Comparison of ENCODE assay signal across 9 mouse cellular contexts in the genomic region with DNA sequence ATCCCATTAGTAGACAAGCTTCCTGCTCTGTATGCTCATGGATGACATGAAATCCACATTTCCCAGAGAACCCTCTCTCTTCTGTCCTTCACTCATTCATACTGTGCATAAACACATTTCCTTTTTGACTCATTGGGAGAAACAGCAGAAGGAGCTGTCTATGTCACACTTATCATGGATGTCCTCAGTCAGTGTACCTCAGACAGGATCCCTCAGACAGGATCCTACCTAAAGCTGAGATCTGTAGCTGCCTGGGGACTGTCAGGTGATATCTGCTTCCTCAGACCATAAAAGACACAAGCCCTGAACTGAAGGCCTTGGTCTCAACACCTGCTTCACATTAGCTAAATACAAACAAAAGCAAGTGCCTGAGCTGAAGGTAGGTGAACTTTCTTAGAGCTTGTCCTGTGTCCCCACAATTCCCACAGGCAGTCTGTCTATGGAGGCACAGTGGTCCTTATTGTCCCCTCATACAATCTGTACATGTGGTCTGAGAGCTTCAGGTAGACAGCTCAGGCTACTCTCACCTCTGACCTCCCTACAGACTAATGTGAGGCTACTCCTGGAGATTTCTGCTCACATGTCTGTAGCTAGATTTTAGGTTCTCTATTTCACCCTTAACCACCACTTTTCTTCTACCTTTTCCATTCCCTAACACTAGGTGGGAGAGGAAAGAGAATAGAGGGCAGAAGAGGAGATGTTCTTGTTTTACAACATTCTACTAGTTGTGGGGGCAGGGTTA. TPM values are rescaled to one million over a fixed set of nuclear protein-coding genes. Genes with fewer than 3 reads are reported as not detected.
DNase-seq lines count a peak whose midpoint lies in the region; ATAC-seq lines count a peak whose summit lies in the region.
"Had no signal": no experiment of that assay in that cellular context is flagged by ENCODE, and none has a peak within 500 bp of the region (broad histone marks: within the 10 kb centered on the region; RNA-seq: fewer than 3 reads in every experiment).

No protein-coding gene starts in this region.

- no peak overlapping the region for H3K4me2 ChIP-seq in lung, embryonic 16.5 days (ENCODE audit: low read depth, low read length)
- no peak overlapping the region for H3K4me2 ChIP-seq in embryonic facial prominence, embryonic 13.5 days
- no peak overlapping the region for H3K4me2 ChIP-seq in limb, embryonic 12.5 days
- no peak overlapping the region for H3K4me2 ChIP-seq in stomach, embryonic 14.5 days (replicated peaks; ENCODE audit: low read depth, low read length)

- H3K9ac ChIP-seq in lung, embryonic 16.5 days (ENCODE audit: low read length), result no peak overlapping the region
- H3K9ac ChIP-seq in embryonic facial prominence, embryonic 13.5 days, result no peak overlapping the region
- H3K9ac ChIP-seq in limb, embryonic 12.5 days (replicated peaks), result no peak overlapping the region
- H3K9ac ChIP-seq in stomach, embryonic 14.5 days (replicated peaks; ENCODE audit: low read depth, low read length), result no peak overlapping the region

- no peak for DNase-seq in lung, adult 18-20 months
- no peak for DNase-seq in gastrocnemius, postnatal 4 days (ENCODE audit: low spot score in 2 of 2)
- DNase-seq in kidney, adult 11 months, result no peak
- no peak for DNase-seq in kidney, postnatal 4 days
- DNase-seq: heart, postnatal 36 days had no signal

- H3K36me3 ChIP-seq in lung, embryonic 16.5 days (ENCODE audit: control insufficient read depth, insufficient read depth, low read length), result no peaks in the 10 kb centered on the region
- H3K36me3 ChIP-seq in embryonic facial prominence, embryonic 13.5 days, result no peaks in the 10 kb centered on the region
- no peaks in the 10 kb centered on the region for H3K36me3 ChIP-seq in limb, embryonic 12.5 days
- no peaks in the 10 kb centered on the region for H3K36me3 ChIP-seq in stomach, embryonic 14.5 days (ENCODE audit: control insufficient read depth, insufficient read depth, low read length)

- no peaks in the 10 kb centered on the region for H3K9me3 ChIP-seq in lung, embryonic 16.5 days (ENCODE audit: control insufficient read depth, low read length)
- no peaks in the 10 kb centered on the region for H3K9me3 ChIP-seq in embryonic facial prominence, embryonic 13.5 days
- H3K9me3 ChIP-seq in limb, embryonic 12.5 days, result no peaks in the 10 kb centered on the region
- no peaks in the 10 kb centered on the region for H3K9me3 ChIP-seq in stomach, embryonic 14.5 days (ENCODE audit: control insufficient read depth, low read depth, low read length)

- H3K4me3 ChIP-seq in lung, embryonic 16.5 days (ENCODE audit: low read length), result no peak overlapping the region
- no peak overlapping the region for H3K4me3 ChIP-seq in embryonic facial prominence, embryonic 13.5 days
- no peak overlapping the region for H3K4me3 ChIP-seq in limb, embryonic 12.5 days (replicated peaks)
- no peak overlapping the region for H3K4me3 ChIP-seq in stomach, embryonic 14.5 days (ENCODE audit: low read depth, low read length)

- ATAC-seq in lung, embryonic 16.5 days (ENCODE audit: low read depth), result peak; percentile 37; the same call in 1 of the 2 replicates
- 0 out of 2 replicates have a peak, but pooled peaks have one; percentile 27 for ATAC-seq in embryonic facial prominence, embryonic 13.5 days (ENCODE audit: insufficient number of reproducible peaks, insufficient read depth, low FRiP score, low TSS enrichment, low read depth)
- 0 out of 2 replicates have a peak, but pooled peaks have one; percentile 60 for ATAC-seq in limb, embryonic 12.5 days (ENCODE audit: insufficient number of reproducible peaks, insufficient read depth, low FRiP score, low TSS enrichment, low read depth)
- ATAC-seq in stomach, embryonic 14.5 days (ENCODE audit: insufficient number of reproducible peaks, insufficient read depth, low FRiP score, low read depth), result peak; percentile 54; the same call in 1 of the 2 replicates

- no peaks in the 10 kb centered on the region for H3K4me1 ChIP-seq in lung, embryonic 16.5 days (replicated peaks; ENCODE audit: control insufficient read depth, insufficient read depth, low read length)
- H3K4me1 ChIP-seq in embryonic facial prominence, embryonic 13.5 days, result no peaks in the 10 kb centered on the region
- H3K4me1 ChIP-seq in limb, embryonic 12.5 days (replicated peaks), result no peaks in the 10 kb centered on the region
- H3K4me1 ChIP-seq in stomach, embryonic 14.5 days (ENCODE audit: control insufficient read depth, insufficient read depth, low read length), result no peaks in the 10 kb centered on the region

- H3K27ac ChIP-seq in lung, embryonic 16.5 days (ENCODE audit: low read length), result no peak overlapping the region
- no peak overlapping the region for H3K27ac ChIP-seq in embryonic facial prominence, embryonic 13.5 days
- H3K27ac ChIP-seq in limb, embryonic 12.5 days, result no peak overlapping the region
- no peak overlapping the region for H3K27ac ChIP-seq in stomach, embryonic 14.5 days (ENCODE audit: low read length)

- no peaks in the 10 kb centered on the region for H3K27me3 ChIP-seq in lung, embryonic 16.5 days (ENCODE audit: control insufficient read depth, insufficient read depth, low read depth, low read length)
- H3K27me3 ChIP-seq in embryonic facial prominence, embryonic 13.5 days, result no peaks in the 10 kb centered on the region
- H3K27me3 ChIP-seq in limb, embryonic 12.5 days, result no peaks in the 10 kb centered on the region
- H3K27me3 ChIP-seq in stomach, embryonic 14.5 days (ENCODE audit: control insufficient read depth, insufficient read depth, low read length), result no peaks in the 10 kb centered on the region

RNA-seq across cellular contexts. Expression of a gene that starts 1.1 kb away (rescaled TPM):
- polyA plus RNA-seq in lung, embryonic 16.5 days (2015; fragmentation: Nextera tagmentation; extraction: Ambion mirVana), result not detected in 2 replicates
- polyA plus RNA-seq in embryonic facial prominence, embryonic 13.5 days (2015; fragmentation: Nextera tagmentation; extraction: Ambion mirVana), result not detected in 2 replicates
- not detected in 2 replicates for polyA plus RNA-seq in limb, embryonic 12.5 days (2016; fragmentation: Nextera tagmentation; extraction: Ambion mirVana)
- polyA plus RNA-seq in stomach, embryonic 14.5 days (2014; fragmentation: Nextera tagmentation; extraction: Ambion mirVana), result not detected in 2 replicates
- total RNA-seq in gastrocnemius, postnatal 4 days (2021), result not detected
- total RNA-seq: heart, postnatal 36 days had no signal
